Mouse (Mus musculus) kidney, postnatal 10 days (tissue): Measurements from ENCODE around the gene Rpa1.
"Not testable (repeated sequence)": the region's sequence is repeated elsewhere in the genome, so short reads cannot be mapped to it uniquely, and the experiment has no call there.

Source experiments
- DNase-seq: peaks from one replicate; pipeline ENCODE4 v3.0.0; 2021; ENCODE audit warnings: mixed read lengths

The Rpa1 gene

GRCm38 (mm10) chr11:75319246-75319645 lies 28.9 kb downstream of the Rpa1 start:
- DNase-seq = no peak

- DNase-seq = no peak
Observed at GRCm38 (mm10) chr11:75318351-75319221, 29.5 kb downstream of the Rpa1 start.

GRCm38 (mm10) chr11:75313834-75314233 lies 34.3 kb downstream of the Rpa1 start:
- no peak for DNase-seq

GRCm38 (mm10) chr11:75311751-75312150 lies 36.4 kb downstream of the Rpa1 start:
- DNase-seq = no peak

- no peak for DNase-seq
Observed at GRCm38 (mm10) chr11:75310813-75311212, 37.3 kb downstream of the Rpa1 start.

- no peak for DNase-seq
Observed at GRCm38 (mm10) chr11:75308650-75309049, 39.5 kb downstream of the Rpa1 start.

- no peak for DNase-seq
Observed at GRCm38 (mm10) chr11:75304797-75305196, 43.3 kb downstream of the Rpa1 start.

- DNase-seq = no peak
Observed at GRCm38 (mm10) chr11:75300954-75301353, 47.2 kb downstream of the Rpa1 start.

GRCm38 (mm10) chr11:75299786-75300185 lies 48.3 kb downstream of the Rpa1 start:
- DNase-seq = no peak

GRCm38 (mm10) chr11:75298491-75298890 lies 49.6 kb downstream of the Rpa1 start:
- no peak for DNase-seq

- no peak for DNase-seq
Observed at GRCm38 (mm10) chr11:75297631-75298030, 50.5 kb downstream of the Rpa1 start.

- DNase-seq = no peak
Observed at GRCm38 (mm10) chr11:75296406-75297005, 51.6 kb downstream of the Rpa1 start.

GRCm38 (mm10) chr11:75295534-75295933 lies 52.6 kb downstream of the Rpa1 start:
- not testable (repeated sequence) for DNase-seq

- DNase-seq = no peak
Observed at GRCm38 (mm10) chr11:75294862-75295261, 53.3 kb downstream of the Rpa1 start.

- no peak for DNase-seq
Observed at GRCm38 (mm10) chr11:75293852-75294361, 54.2 kb downstream of the Rpa1 start.

GRCm38 (mm10) chr11:75292281-75292680 lies 55.8 kb downstream of the Rpa1 start:
- DNase-seq = no peak

- DNase-seq = peak; percentile 61
Observed at GRCm38 (mm10) chr11:75291389-75292215, 56.5 kb downstream of the Rpa1 start.

GRCm38 (mm10) chr11:75290566-75291271 lies 57.4 kb downstream of the Rpa1 start:
- DNase-seq = peak; percentile 93

GRCm38 (mm10) chr11:75289120-75289519 lies 59.0 kb downstream of the Rpa1 start:
- no peak for DNase-seq

GRCm38 (mm10) chr11:75288517-75288916 lies 59.6 kb downstream of the Rpa1 start:
- DNase-seq = no peak

GRCm38 (mm10) chr11:75287940-75288339 lies 60.2 kb downstream of the Rpa1 start:
- no peak for DNase-seq

GRCm38 (mm10) chr11:75286868-75287267 lies 61.3 kb downstream of the Rpa1 start:
- no peak for DNase-seq
